Mouse (Mus musculus): ENCODE data around the gene Hspb7.

Hspb7 gene

GRCm38 (mm10) chr4:141469343-141469742, 48.8 kb downstream of the Hspb7 start:
- DNase-seq (ENCODE audit: low spot score in 2 of 2), result no peak

GRCm38 (mm10) chr4:141471491-141471890, 50.9 kb downstream of the Hspb7 start:
- no peak for DNase-seq (ENCODE audit: low spot score in 2 of 2)

GRCm38 (mm10) chr4:141472641-141473321, 52.2 kb downstream of the Hspb7 start:
- no peak for DNase-seq (ENCODE audit: low spot score in 2 of 2)

- no peak for DNase-seq (ENCODE audit: low spot score in 2 of 2)
Observed at GRCm38 (mm10) chr4:141474431-141474830, 53.9 kb downstream of the Hspb7 start.
